Mouse (Mus musculus) testis, adult 2 months (tissue): ENCODE measurements at regions not wholly inside any gene's neighbourhood (a gene's known extent, or its start where the extent isn't known, plus 50 kb on each side); places are given as distances from the start of the nearest gene placed in this dataset.

Experiments
- CTCF ChIP-seq: fragments of 200-500 bp; IDR thresholded peaks from 2 replicates; pipeline ENCODE4 v1.5.1; 2012; ENCODE audit warnings: low read depth, mild to moderate bottlenecking, inconsistent platforms, low read length, moderate library complexity; ENCODE audit not compliant: control insufficient read depth, insufficient read depth, insufficient replicate concordance
- POLR2A ChIP-seq: fragments of 200-500 bp; IDR thresholded peaks from 2 replicates; pipeline ENCODE4 v1.6.1; 2012; ENCODE audit warnings: low read depth, mild to moderate bottlenecking, inconsistent platforms, low read length, moderate library complexity; ENCODE audit not compliant: control insufficient read depth

- TF ChIP-seq POLR2A (no peak), CTCF (peak; percentile 83; the same call in 1 of the 2 replicates)
Observed at GRCm38 (mm10) chr17:83025340-83025816, 189.7 kb upstream of the Pkdcc start.
